In the genomic region with DNA sequence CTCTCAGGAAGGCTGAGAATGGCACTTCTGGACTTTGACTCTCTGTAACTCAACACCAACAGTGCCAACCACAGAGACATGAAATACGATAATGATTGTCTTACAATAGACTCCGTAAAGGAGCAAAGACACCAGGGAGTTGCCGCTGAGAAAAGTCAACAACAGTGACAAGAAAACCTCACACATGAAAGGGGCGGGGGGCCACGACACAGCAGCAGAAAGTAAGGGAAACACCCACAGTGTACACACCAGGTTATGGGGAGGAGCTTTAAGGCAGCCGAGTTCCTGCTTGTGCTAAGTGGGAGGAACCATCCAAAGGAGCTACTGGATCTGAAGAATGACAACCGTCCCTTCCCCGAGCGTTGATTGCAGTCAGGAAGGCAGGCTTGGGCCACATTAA, we compare ENCODE assay signal across 12 mouse cellular contexts. TPM values are rescaled to one million over a fixed set of nuclear protein-coding genes. Genes with fewer than 3 reads are reported as not detected.
A peak's percentile ranks its signal among the peaks of the same experiment; 100 is the strongest.
DNase-seq lines count a peak whose midpoint lies in the region; ATAC-seq lines count a peak whose summit lies in the region.
"Had no signal": no experiment of that assay in that cellular context is flagged by ENCODE, and none has a peak within 500 bp of the region (broad histone marks: within the 10 kb centered on the region; RNA-seq: fewer than 3 reads in every experiment).

No protein-coding gene starts in this region.

- DNase-seq in midbrain, embryonic 11.5 days (ENCODE audit: low spot score, missing footprints) = peak; percentile 77
- DNase-seq in midbrain, embryonic 10.5 days (ENCODE audit: low spot score) = no peak
- peak; percentile 42 for DNase-seq in kidney, postnatal 10 days
- DNase-seq in lung, postnatal 36 days = peak; percentile 68
- no peak for DNase-seq in spleen, postnatal 14 days (ENCODE audit: low spot score in 2 of 2)
- DNase-seq in hindbrain, embryonic 10.5 days (ENCODE audit: low spot score) = no peak
- no peak for DNase-seq in B cell, adult 2 months
- DNase-seq: adrenal gland, postnatal 14 days; cerebellum, postnatal 36 days; right cerebral cortex, postnatal 14 days had no signal

- H3K4me1 ChIP-seq in midbrain, embryonic 11.5 days (ENCODE audit: control insufficient read depth, insufficient read depth, low read length) = peaks cover 3% of the 10 kb centered on the region; the same call in 1 of the 2 replicates
- H3K4me1 ChIP-seq in midbrain, embryonic 10.5 days = peaks cover 59% of the 10 kb centered on the region
- peaks cover 40% of the 10 kb centered on the region for H3K4me1 ChIP-seq in hindbrain, embryonic 10.5 days (replicated peaks)

- H3K36me3 ChIP-seq in midbrain, embryonic 11.5 days (ENCODE audit: control insufficient read depth, insufficient read depth, low read length) = no peaks in the 10 kb centered on the region
- no peaks in the 10 kb centered on the region for H3K36me3 ChIP-seq in midbrain, embryonic 10.5 days
- H3K36me3 ChIP-seq in hindbrain, embryonic 10.5 days = no peaks in the 10 kb centered on the region
- H3K36me3 ChIP-seq: midbrain, embryonic 12.5 days had no signal

- no peaks in the 10 kb centered on the region for H3K27me3 ChIP-seq in midbrain, embryonic 11.5 days (ENCODE audit: control insufficient read depth, insufficient read depth, low read length)
- peaks cover 7% of the 10 kb centered on the region; the same call in 1 of the 2 replicates for H3K27me3 ChIP-seq in midbrain, embryonic 10.5 days (ENCODE audit: low read depth, poor library complexity, severe bottlenecking)
- 0 out of 2 replicates have a peak, but pooled peaks cover under 1% of the 10 kb centered on the region for H3K27me3 ChIP-seq in hindbrain, embryonic 10.5 days (ENCODE audit: insufficient read depth, poor library complexity, severe bottlenecking)

- H3K4me3 ChIP-seq in midbrain, embryonic 11.5 days (ENCODE audit: low read depth, low read length) = no peak overlapping the region
- no peak overlapping the region for H3K4me3 ChIP-seq in midbrain, embryonic 10.5 days
- H3K4me3 ChIP-seq in hindbrain, embryonic 10.5 days = no peak overlapping the region
- H3K4me3 ChIP-seq: midbrain, embryonic 12.5 days had no signal

- no peaks in the 10 kb centered on the region for H3K9me3 ChIP-seq in midbrain, embryonic 11.5 days (ENCODE audit: control insufficient read depth, low read length)
- H3K9me3 ChIP-seq in midbrain, embryonic 10.5 days (replicated peaks) = no peaks in the 10 kb centered on the region
- no peaks in the 10 kb centered on the region for H3K9me3 ChIP-seq in hindbrain, embryonic 10.5 days
- H3K9me3 ChIP-seq: midbrain, embryonic 12.5 days had no signal

- ATAC-seq in midbrain, embryonic 11.5 days (ENCODE audit: low FRiP score) = no peak
- no peak for ATAC-seq in activated CD4-positive, CD25-positive, alpha-beta regulatory T cell, adult 4 months

- H3K27ac ChIP-seq in midbrain, embryonic 11.5 days (ENCODE audit: low read depth, low read length) = no peak overlapping the region
- no peak overlapping the region for H3K27ac ChIP-seq in midbrain, embryonic 10.5 days (replicated peaks)
- H3K27ac ChIP-seq in hindbrain, embryonic 10.5 days = no peak overlapping the region
- H3K27ac ChIP-seq: midbrain, embryonic 12.5 days had no signal

- H3K9ac ChIP-seq in midbrain, embryonic 11.5 days (ENCODE audit: low read length) = no peak overlapping the region
- H3K9ac ChIP-seq: midbrain, embryonic 12.5 days had no signal

- H3K4me2 ChIP-seq in midbrain, embryonic 11.5 days = no peak overlapping the region
- H3K4me2 ChIP-seq: midbrain, embryonic 12.5 days had no signal

- WGBS in midbrain, embryonic 11.5 days = 69% methylated on average over 9 of the region's 9 CpGs
- 70% methylated on average over 9 of the region's 9 CpGs for WGBS in midbrain, embryonic 10.5 days
- WGBS in hindbrain, embryonic 10.5 days = 55% methylated on average over 9 of the region's 9 CpGs

RNA-seq across cellular contexts. Expression of gene Stxbp6, which starts 4.3 kb away (rescaled TPM):
- polyA plus RNA-seq in midbrain, embryonic 11.5 days (2014; fragmentation: Nextera tagmentation; extraction: Ambion mirVana) = 21.3 and 21.9 TPM in 2 replicates
- 20.5 and 24.6 TPM in 2 replicates for polyA plus RNA-seq in midbrain, embryonic 10.5 days (2016; fragmentation: Nextera tagmentation; extraction: Ambion mirVana)
- polyA plus RNA-seq in hindbrain, embryonic 10.5 days (2016; fragmentation: Nextera tagmentation; extraction: Ambion mirVana) = 12.4 and 14.9 TPM in 2 replicates
- polyA plus RNA-seq in activated CD4-positive, CD25-positive, alpha-beta regulatory T cell, adult 4 months (2017; shearing (Covaris generic)) = not detected

Comparison
In these comparisons a context has a peak if more than half of its experiments do, and no peak if none do; other contexts are left out.
1. DNase-seq: peak in midbrain, embryonic 11.5 days (single experiment), kidney, postnatal 10 days (single experiment) and lung, postnatal 36 days (single experiment); none in midbrain, embryonic 10.5 days (single experiment), spleen, postnatal 14 days (0 of 2), hindbrain, embryonic 10.5 days (single experiment) and B cell, adult 2 months (0 of 2).
2. RNA of gene Stxbp6, which starts 4.3 kb away (polyA plus RNA-seq): 20.5 to 24.6 TPM in midbrain, embryonic 10.5 days, 21.3 to 21.9 TPM in midbrain, embryonic 11.5 days and 12.4 to 14.9 TPM in hindbrain, embryonic 10.5 days; not detected in activated CD4-positive, CD25-positive, alpha-beta regulatory T cell, adult 4 months; every median in the first group is over 10 times any median in the second.